Mouse (Mus musculus) adrenal gland, adult 18-20 months (tissue): Measurements from ENCODE around the gene Pdzd8. TPM values are rescaled to one million over a fixed set of nuclear protein-coding genes. Genes with fewer than 3 reads are reported as not detected.
A peak's percentile ranks its signal among the peaks of the same experiment; 100 is the strongest.

Experiments used
- DNase-seq, 2 experiments: peaks; one replicate each; pipeline ENCODE4 v3.0.0; 2021 to 2022; ENCODE audit warnings: low spot score in 2 of 2
- long read RNA-seq, 2 experiments: library from polyadenylated mRNA; stranded (forward); transcript quantifications; one replicate each; pipeline ENCODE4 v2.0.0; 2021
- total RNA-seq, 2 experiments: library from RNA; stranded (reverse); gene quantifications; 1 replicate in 1 of 2; 2 replicates in 1 of 2; pipeline ENCODE4 v1.2.3; 2021

Pdzd8 gene
- total RNA-seq, result 10 to 100 TPM; 28.7 to 32.6 TPM
- long read RNA-seq, experiment 1, full-length matches to known transcripts, result 12 of 15 reads
- long read RNA-seq, experiment 1, partial matches to known transcripts, result 1 of 15 reads
- long read RNA-seq, experiment 1, other reads (novel, unspliced or antisense), result 2 of 15 reads
- long read RNA-seq, experiment 2, full-length matches to known transcripts, result 6 of 18 reads
- long read RNA-seq, experiment 2, partial matches to known transcripts, result 5 of 18 reads
- long read RNA-seq, experiment 2, other reads (novel, unspliced or antisense), result 7 of 18 reads

DNA sequence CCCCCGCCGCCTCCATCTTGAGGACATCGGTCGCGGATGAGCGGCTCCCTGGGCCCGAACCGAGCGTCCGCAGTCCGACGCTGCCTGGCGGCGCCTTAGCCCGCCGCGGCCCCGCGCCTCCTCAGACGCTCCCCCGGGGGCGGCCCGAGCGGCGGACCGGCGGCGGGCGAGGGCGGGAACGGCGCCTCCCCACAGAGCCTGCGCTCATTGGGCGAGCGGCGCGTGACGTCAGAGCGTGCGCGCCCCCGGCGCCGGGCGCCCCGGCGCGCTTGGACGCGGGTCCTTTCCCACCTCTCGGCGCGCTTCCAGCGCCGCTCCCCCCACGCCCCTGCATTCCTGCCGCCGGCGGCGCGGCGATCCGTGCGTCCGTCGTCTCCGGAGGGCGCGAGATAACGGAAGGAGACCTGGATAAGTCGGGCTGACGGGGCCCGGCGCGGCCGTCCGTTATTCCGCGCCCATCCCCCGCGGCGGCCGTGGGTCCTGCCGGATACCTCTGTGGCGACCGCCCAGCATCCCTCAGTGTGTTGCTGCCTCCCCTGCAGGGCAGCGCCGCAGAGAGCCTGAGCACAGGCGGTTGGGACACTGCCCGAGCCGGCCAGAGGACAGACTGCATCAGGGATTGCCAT lies at the start of gene Pdzd8:
TSS of gene Pdzd8 (minus strand) at position 123 of the 626 bp plus-strand sequence.
- DNase-seq, result peak; percentile 92

DNA sequence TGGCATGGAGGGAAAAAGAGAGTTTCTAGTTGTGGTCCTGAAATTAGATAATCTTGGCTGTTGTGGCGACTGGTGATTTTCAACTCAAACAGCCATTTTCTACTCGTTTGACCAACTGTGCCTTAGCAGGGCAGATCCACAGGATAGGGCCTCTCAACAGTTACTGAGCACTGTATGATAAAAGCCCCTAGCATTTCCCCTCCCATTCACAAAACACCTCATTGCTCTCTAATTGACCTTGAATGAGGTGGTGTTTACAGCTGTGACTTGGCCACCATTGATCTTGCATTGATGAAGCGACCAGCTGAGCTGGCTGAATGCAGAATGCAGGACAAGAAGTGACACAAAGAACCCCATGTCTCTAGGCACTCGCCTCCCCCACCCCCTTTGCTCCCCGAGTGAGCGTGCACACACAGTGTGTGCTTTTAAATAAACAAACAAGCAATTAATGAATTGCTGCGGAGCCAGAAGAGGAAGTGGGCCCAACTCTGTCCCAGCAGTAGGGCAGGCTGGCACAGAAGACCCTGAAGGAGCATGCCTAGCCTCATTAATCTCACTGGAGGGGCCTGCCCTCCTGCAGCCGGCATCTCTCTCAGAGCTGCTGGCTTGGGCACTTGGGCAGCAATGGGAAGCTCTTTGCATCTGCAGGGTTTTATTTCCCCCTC lies 48.3 kb upstream of the Pdzd8 start:
- no peak for DNase-seq

DNA sequence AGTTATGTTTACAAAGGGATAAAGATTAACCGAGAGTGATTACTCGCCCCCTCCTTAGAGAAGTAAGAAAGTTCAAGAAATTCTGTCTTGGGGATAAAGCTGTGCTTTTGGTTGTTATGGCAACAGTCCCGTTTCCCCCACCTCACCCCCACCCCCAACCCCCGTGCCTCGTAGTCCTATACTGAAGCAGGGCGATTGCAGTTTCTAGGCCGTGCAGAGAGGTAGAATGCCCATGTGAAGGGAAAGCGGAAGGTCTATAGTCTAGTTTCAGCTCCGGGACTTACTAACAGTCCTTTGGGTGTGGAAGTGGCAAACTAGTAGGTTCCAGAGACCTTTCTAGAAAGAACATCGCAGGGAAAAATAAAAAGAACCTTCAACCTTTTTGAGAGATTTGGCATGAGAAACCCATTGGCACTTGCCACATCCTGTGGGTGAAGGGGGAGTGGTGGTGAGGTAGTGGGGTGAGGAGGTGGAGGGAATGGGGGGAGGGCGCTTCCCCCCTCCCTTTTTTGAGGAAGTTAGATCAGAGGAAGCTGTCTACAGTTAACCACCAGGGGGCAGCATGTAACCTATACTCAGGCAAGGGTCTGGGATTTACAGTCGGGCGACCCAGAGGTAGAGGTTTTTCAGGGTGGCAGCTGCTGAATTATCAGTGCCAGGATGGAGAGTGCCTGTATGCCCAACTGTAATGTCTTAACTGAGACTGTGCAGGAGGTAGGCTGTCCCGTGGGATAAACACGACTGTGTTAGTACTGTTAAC lies 43.4 kb upstream of the Pdzd8 start:
- DNase-seq, result peak; percentile 28 to 41

DNA sequence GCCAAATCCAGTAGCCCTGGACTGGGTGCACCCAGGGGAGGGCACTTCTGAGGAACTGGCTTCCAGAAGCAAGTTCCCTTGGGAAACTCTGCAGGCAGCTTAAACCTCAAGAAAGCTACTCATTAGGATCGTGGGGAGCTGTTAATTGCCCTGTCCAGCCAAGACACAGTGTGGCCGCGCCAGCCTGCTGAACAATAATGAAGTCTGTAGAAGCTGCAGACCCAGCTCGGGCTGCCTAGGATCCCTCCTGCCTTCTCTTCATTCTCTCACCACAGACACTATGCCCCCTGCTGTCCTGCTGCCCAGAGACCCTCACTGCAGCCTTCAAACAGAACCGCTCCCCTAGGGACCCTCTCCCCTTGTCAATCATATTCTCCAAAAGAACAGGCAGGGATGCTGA lies 42.8 kb upstream of the Pdzd8 start:
- DNase-seq, result no peak

DNA sequence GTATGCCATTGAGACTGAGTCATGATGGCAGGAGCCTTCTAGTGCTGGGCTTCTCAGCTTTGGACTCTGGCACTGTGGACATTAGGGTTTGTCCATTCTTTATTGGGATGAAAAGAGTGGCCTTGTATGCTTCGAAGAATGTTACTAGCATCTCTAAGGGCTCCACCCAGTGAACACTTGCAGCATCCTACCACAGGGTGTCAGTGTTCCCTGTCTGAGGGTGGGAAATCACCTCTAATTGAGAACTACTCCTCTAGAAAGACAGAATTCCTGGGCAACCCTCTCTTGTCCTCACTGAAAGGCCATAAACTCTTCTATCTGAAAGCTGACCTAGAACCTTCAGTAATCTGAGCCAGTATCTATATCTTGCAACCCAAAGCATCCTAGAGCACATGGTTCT lies 41.6 kb upstream of the Pdzd8 start:
- DNase-seq, result no peak

DNA sequence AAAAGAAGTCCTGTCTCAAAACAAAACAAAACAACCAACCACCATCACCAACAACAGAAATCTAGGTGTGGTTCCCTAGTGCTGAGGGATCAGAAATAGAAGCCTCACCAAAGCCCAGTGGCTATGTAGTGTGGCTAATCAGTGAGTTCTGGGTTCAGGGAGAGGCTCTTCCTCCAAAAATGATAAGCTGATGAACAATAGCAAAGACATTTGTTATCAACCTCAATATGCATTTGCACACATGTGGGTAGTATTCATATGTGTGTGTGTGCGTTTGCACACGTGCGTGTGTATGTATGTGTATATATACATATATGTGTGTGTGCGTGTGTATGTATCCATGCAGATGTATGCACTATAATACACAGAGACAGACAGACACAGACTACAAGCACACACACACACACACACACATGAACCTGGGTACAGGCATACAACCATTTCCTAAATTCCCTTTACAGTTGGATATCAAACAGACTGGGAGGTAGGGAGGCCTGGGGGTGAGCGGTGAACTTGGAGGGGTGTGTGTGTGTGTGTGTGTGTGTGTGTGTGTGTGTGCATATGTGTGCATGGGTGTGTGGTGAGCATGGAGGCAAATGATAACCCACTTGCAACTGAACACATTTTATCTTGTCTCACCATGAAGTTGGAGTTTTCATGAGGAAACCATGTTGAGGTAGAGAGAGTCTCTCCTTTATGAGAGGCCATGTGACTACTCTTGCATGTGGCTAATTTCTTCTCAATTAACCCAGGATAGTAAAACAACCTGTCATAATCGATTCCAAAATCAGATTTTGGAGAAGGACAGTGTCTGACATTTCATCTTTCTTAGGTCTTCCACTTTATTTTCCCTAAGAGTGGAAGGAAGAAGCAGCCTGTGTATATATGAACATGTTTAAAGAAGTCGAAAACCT lies 39.3 kb upstream of the Pdzd8 start:
- no peak for DNase-seq

DNA sequence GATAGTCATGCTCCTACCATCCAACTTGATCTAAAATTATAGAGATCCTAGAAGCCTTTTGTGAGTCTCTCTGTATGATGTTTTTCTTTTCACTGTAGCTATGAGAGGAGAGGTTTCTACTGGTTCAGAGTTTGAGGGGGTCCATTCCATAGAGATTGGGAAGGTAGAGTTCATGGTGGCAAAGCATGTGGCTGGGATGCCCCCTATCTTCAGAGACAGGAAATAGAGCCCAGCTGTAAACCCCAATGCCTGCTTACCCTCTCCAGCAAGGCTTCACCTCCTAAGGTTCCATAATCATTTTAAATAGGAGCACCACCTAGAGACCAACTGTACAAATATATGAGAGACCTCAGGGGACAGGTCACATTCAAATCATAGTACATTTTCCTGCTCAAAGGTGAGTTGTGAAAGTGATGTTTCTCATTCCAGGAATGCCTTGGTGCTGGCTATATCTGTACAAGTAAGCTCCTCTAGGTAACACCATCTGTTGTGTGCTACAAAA lies 36.9 kb upstream of the Pdzd8 start:
- DNase-seq, result no peak

DNA sequence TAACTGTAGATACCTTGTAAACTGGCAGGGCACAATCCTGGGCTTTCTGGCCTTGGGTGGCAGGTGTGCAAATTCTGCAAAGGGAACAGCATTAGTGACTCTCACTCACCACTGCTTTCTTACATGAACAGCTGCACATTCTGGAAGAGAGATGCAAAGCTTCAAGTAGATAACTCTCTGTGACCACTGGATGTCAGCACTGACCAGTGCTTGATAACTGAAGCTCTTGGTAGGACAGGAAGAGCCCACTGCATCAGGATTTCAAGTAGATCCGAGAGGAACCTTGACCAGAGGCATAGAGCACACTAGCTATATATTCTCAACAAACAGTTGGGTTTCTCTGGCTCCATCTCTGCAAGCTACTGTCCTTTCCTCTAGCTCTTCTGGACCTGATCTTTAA lies 34.4 kb upstream of the Pdzd8 start:
- no peak for DNase-seq

DNA sequence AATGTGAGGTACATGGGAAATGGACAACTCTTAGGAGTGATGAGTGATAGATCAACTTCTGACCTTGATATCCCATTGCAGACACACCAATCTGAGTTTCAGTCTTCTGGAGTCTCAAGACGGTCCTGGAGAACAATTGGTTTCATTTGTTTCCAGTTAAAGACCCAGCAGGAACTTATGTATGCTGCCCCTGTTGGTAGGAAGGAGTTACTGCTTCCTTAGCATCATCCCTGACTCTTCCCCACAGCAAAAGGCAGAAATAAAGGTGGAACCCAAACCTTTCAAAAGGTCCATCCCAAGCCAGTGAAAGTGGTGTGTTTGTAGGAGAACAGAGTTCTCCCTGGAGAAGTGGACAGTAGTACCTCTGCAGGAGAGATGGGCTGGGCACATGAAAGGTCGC lies 30.9 kb upstream of the Pdzd8 start:
- no peak for DNase-seq

DNA sequence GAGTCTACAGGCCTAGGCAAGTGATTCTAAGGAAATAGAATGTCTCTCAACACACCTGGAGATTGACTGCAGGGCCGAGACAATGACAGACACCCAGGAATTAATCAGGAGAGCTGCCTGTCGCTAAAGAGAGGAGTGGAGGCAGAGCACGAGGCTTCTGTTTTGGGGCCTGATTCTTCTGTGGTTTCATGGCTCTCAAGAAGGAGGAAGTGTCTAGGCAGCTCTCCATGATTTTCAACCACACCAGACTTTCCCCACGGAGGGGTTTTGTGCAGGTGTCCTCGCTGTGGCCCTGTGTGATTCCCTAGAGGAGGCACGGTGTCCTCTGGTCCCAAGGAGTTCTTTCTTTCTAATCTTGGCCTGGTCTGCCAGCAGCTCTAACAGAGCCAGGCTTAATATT lies 29.4 kb upstream of the Pdzd8 start:
- DNase-seq, result no peak

DNA sequence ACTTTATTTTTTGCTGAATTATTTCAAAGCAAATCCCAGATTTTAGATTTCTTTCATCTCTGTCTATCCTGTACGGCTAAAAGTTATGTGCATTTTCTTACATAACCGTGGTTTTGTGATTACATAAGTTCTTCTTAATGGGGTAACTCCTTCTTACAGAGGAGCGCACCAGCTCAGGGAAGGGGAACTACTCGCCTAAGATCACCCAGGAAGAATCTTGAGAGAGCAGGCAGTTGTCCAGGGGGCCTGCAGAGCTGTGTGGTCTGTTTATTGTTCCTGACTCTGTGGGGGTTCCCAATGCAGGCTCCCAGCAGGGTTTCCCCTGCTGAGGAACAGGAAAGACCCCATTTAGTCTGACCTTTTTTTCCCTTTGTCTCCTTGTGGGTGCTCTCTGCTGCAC lies 27.3 kb upstream of the Pdzd8 start:
- DNase-seq, result no peak

DNA sequence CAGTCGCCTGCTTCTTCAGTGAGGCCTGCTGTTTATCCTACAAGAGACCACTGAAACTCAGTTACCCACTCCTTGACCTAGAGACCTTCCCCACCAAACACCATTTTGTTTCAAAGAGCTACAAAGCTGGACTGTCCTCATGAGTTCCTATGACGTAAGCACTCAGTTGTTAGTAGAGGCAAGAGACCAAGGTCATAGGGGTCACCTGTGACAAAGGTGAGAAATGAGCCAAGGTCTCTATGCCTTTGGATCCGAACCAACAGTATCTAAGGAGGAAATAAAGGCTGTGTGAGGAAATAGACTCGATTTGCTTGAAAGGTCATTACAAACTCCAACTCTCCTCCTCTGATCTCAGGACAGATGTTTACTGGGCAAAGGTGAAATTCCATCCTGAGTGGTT lies 25.4 kb upstream of the Pdzd8 start:
- no peak for DNase-seq

DNA sequence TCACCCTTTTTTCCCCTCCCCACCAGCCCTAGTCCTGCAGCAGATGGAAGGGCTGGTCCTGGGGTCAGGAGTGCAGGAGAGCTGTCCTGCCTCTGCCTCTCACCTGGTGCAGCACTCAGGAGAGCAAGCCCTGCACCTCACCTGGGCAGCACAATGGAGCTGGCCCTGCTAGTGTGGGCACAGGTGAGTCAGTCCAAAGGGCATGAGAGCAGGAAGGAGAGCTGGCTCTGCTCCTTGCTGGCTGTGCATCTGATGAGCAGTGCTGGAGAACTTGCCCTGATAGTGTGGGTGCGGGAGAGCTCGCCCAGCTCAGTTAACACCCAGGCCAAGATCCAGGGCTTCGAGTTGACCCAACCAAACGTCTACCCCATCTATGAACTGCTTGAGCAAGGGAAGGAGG lies 22.3 kb upstream of the Pdzd8 start:
- no peak for DNase-seq

DNA sequence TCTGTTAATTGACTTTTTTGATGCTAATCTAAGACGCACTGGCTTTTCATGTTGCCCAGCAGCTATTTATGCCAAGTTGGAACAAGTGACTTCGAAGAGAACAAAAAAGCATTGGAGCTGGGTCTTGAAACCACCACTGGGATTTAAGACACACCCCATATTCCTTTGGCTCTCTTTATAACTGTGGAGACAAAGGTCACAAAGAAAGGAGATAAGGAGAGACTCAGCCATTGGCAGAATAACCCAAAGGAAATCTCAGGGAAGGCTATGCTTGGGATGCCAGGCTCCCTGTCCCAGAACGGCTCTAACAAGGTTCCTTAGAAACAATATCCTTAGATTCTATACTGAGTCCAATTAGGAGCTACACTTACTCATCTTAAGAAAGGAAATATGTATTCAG lies 21.1 kb upstream of the Pdzd8 start:
- no peak for DNase-seq

DNA sequence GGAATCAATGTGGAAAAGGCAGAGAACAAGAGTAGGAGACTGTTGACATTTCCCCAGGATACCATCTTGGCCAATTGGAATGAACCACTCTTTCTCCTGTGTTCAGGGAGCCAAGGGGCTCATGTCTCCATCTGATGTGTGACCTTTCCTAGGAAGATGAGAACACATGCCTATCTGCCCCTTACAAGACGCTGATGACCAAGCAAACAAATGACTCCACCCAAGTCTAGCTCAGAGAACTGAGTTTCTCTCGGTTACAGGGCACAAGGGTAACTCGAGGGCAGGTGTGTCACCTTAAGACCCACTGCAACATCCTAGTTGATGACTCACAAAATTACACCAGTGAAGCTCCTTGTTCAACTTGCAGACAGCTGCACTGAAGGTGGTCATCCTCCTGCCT lies 18.1 kb upstream of the Pdzd8 start:
- no peak for DNase-seq

DNA sequence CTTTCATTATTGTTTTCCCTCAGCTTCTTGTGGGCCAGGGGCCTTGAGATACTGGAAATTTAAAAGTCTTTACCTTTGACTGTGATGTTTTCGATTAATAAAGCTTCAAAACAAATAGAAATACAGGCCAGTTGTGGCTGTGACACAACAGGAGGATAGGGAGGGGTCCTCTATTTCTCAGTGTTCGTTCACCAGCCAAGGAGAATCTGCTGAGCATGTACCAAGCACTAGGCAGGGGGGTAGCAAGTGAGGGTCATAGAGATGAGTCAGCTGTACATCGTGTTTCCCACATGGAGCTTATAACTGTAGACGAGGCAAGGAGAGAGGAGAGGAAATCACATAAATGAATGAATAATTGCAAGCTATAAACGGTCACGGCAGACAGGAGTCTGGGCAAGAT lies 17.1 kb upstream of the Pdzd8 start:
- DNase-seq, result no peak

DNA sequence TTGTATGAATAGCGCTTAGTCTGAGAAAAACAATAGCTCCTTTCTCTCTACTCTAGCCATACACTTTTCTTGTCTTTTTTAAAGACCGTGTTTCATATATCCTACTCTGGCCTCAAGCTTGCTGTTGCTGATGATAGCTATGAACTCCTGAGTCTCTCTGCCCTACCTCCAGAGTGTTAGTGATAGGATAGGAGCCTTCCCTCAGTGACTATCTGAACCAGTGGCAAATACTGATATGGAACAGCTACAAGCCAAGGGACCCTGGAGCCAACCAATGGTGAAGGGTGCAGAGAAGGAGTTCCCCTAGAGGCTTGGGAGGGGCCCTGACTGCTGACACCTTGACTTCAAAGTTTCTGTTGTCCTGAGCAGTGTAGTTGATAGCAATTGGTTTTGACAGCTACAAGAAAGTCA lies 14.9 kb upstream of the Pdzd8 start:
- DNase-seq, result no peak

DNA sequence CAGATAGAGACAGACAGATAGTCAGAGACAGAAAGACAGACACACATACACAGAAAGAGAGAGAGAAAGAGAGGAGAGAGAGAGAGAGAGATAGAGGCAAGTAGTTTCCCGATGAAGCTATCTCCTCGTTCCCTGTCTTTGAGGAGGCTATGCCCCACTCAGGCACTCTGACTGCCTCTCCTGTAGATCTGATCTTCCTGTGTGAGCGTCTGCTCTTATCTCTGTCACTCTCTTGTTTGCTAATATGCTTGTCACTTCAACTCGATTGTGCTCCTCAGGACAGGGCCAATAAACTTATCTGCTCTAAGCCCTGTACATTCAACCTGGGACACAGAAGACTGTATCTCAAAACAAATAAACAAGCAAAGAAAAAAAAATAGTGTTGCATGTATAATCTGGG lies 13.6 kb upstream of the Pdzd8 start:
- no peak for DNase-seq

DNA sequence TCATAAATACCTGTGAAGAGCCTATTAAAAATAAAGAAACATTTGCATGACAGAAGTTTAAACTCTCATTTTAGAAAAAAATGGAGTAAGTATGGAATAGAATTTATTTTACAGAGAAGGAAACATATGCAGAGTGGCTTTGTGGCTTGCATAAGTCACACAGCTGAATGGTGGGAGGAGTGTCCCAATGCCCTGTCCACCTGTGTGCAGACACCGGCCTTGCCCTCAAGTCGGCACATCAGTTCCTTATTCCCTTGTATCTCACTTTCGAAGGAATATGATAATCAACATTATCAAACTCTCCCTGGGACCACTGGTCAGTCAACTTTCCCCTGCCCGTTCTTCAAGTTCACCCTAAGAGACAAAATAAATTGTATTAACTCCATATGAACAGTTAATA lies 12.3 kb upstream of the Pdzd8 start:
- DNase-seq, result no peak

DNA sequence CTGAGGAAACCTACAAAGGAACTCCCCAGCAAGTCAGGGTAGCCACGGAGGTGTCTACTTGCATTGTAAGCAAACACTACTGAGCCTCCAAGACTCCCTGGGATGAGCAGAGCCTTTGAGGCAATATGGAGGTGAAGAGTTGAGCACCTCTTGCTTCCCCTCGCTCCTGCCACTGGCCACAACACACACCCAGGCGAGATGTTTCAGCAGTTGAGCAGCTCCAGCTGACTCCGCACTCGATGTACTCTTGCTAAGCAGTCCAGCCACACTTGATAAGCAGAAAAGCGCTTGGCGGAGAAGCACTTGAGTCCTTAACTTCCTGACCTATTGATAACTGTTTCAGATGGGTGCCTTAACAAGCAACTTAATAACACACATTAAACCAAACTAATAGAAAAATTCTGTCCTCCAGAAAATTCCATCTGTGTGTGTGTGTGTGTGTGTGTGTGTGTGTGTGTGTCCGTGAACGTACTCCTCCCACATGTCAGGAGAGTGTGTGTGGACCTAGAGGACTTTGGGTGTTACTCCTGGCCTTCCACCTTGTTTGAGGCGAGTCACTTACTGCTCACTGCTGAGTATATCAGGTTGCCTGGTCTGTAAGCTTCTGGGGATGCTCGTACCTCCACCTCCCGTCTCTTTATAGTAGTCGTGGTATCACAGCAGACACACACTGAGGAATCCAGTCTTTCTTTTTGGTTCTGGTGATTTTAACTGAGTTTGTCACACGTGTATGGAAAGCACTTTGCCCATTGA lies 11.4 kb upstream of the Pdzd8 start:
- no peak for DNase-seq
